Mouse (Mus musculus) liver, embryonic 14.5 days (tissue): ENCODE results near the gene Arhgap24.

ENCODE experiments used
- CTCF ChIP-seq: IDR thresholded peaks from 2 replicates; pipeline ENCODE4 v1.5.1; 2016; ENCODE audit warnings: antibody characterized with exemption, low read depth, control low read depth
- EP300 ChIP-seq: IDR thresholded peaks from 2 replicates; pipeline ENCODE4 v1.6.1; 2016; ENCODE audit warnings: antibody characterized with exemption, low read depth

DNA sequence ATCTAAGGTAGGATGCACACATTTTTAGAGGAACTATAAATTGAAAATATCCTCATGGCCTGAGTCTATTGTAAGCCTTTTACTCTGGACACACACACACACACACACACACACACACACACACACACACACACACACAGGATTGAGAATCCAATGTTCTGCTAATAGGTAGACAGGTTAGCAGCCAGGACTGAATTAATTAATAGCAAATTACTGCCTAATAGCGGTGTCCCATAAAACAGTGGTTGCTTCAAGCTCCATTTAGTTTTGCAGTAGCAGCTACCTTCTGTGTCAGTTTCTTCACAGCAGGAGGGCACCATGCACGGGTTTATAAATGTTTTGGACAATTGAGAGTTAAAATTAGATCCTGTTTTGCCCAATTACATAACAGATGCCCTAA is 111.9 kb downstream of the Arhgap24 start:
- TF ChIP-seq CTCF (no peak), EP300 (no peak)
